Mouse (Mus musculus) neural tube, embryonic 12.5 days (tissue): ENCODE measurements at regions not wholly inside any gene's neighbourhood (a gene's known extent, or its start where the extent isn't known, plus 50 kb on each side); places are given as distances from the start of the nearest gene placed in this dataset.

Source experiments
- ATAC-seq: fragments of 200-750 bp; cut with Nextera tagmentation; 2 replicates; pipeline ENCODE4 v1.8.0; 2017; ENCODE audit warnings: low read depth, mild to moderate bottlenecking, moderate TSS enrichment, moderate library complexity; ENCODE audit not compliant: low FRiP score
- H3K27ac ChIP-seq: fragments of 300-500 bp; sonication (generic); 2 replicates; pipeline ENCODE4 v1.5.1; 2016
- H3K27me3 ChIP-seq: fragments of 300-500 bp; sonication (generic); replicated peaks from 2 replicates; pipeline ENCODE4 v1.6.1; 2016; ENCODE audit warnings: mild to moderate bottlenecking
- H3K36me3 ChIP-seq: fragments of 300-500 bp; sonication (generic); 2 replicates; pipeline ENCODE4 v1.6.1; 2016; ENCODE audit warnings: mild to moderate bottlenecking
- H3K4me1 ChIP-seq: fragments of 300-500 bp; sonication (generic); 2 replicates; pipeline ENCODE4 v1.6.1; 2016
- H3K4me2 ChIP-seq: fragments of 300-500 bp; sonication (generic); replicated peaks from 2 replicates; pipeline ENCODE4 v1.6.1; 2016; ENCODE audit warnings: mild to moderate bottlenecking
- H3K4me3 ChIP-seq: fragments of 300-500 bp; sonication (generic); 2 replicates; pipeline ENCODE4 v1.5.1; 2016
- H3K9ac ChIP-seq: fragments of 300-500 bp; sonication (generic); 2 replicates; pipeline ENCODE4 v1.6.1; 2016; ENCODE audit warnings: mild to moderate bottlenecking
- H3K9me3 ChIP-seq: fragments of 300-500 bp; sonication (generic); 2 replicates; pipeline ENCODE4 v1.6.1; 2016; ENCODE audit warnings: mild to moderate bottlenecking
- WGBS: fragments of 180-500 bp; shearing (Covaris S2); methylation state at CpG from one replicate; pipeline ENCODE4 v1.1.7; 2016; 5-methylcytosine and 5-hydroxymethylcytosine counted together

DNA sequence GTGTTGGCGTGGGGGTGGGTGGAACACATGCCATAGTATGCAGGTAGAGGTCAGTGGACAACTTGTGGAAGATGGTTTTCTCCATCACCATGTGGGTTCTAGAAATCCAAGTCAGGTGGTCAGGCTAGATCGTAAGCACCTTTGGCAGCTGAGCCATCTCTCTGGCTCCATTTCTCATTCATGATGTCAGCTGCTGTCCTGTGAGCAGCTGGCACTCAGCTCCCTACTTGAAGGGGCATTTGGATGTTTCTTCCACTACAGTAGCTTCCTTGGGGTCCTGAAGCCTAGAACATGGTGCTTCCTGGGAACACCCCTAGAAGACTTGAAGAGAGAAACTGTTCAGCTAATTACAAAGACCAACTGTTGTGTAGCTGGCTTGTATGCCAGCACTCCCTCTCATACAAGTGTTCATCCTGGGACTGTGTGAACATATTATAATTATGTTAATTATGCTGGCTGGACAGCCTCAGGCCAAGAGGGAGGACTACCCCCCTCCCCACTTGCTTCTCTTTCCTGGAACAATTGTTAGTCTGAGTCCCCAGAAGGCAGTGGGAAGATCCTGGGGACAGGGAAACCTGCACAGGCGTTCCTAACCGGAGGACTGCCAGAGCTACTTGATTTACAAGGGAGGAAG lies 160.4 kb downstream of the C1d start:
- H3K4me3 ChIP-seq, result no peak overlapping the region
- H3K36me3 ChIP-seq, result no peaks in the 10 kb centered on the region
- no peak overlapping the region for H3K4me2 ChIP-seq
- no peaks in the 10 kb centered on the region; the same call in 1 of the 2 replicates for H3K4me1 ChIP-seq
- peaks cover 6% of the 10 kb centered on the region; the same call in 1 of the 2 replicates for H3K9me3 ChIP-seq
- WGBS, result 58% methylated on average over 4 of the region's 4 CpGs
- no peaks in the 10 kb centered on the region for H3K27me3 ChIP-seq
- no peak overlapping the region for H3K9ac ChIP-seq
- H3K27ac ChIP-seq, result no peak overlapping the region
- no peak for ATAC-seq

DNA sequence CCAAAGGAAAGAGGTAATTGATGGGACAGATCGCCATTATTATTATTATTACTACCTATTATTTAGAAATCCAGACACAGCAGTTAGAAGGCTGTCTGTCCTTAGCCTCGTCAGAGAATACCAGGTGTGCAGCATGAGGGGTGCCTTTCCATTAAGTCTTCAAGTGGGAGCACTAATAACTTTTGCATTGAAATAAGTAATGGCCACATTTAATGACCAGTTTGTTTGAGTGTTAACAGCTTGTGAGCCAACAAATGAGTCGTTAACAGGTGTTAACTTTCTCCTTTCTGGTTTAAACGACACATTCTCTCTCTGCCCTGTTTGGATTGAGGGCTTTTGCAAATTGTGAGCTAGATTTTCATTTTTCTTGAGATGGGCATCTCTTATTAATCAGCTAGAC lies 184.8 kb downstream of the C1d start:
- no peak overlapping the region for H3K27ac ChIP-seq
- WGBS, result 37% methylated on average over 4 of the region's 4 CpGs
- H3K4me1 ChIP-seq, result no peaks in the 10 kb centered on the region
- no peaks in the 10 kb centered on the region for H3K36me3 ChIP-seq
- no peak overlapping the region for H3K4me3 ChIP-seq
- H3K9ac ChIP-seq, result no peak overlapping the region
- no peak overlapping the region for H3K4me2 ChIP-seq
- H3K9me3 ChIP-seq, result no peaks in the 10 kb centered on the region
- H3K27me3 ChIP-seq, result no peaks in the 10 kb centered on the region
- ATAC-seq, result no peak

DNA sequence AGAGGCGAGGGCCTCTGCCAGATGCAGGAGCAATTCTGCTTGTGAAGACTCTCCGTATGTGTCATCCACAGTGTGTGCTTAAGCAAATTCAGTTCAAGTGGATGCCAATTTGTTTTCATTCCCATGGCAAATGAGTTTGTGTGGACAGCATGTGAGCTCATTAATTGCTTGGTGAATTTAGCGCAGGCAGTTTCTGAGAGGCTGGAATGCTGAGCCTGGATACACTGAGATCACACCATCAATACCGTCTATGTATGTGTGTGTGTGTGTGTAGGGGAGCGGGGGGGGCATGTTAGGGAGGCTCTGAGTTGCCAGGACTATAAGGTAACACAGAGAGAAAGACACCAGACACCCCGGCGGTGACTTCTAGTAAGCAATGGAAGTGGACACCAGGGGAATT lies 191.9 kb downstream of the C1d start:
- no peak; the same call in 1 of the 2 replicates for ATAC-seq
- no peak overlapping the region for H3K9ac ChIP-seq
- H3K27ac ChIP-seq, result no peak overlapping the region
- H3K36me3 ChIP-seq, result no peaks in the 10 kb centered on the region
- H3K27me3 ChIP-seq, result no peaks in the 10 kb centered on the region
- 0 out of 2 replicates have a peak, but pooled peaks cover 6% of the 10 kb centered on the region for H3K4me1 ChIP-seq
- no peak overlapping the region for H3K4me3 ChIP-seq
- no peaks in the 10 kb centered on the region for H3K9me3 ChIP-seq
- no peak overlapping the region for H3K4me2 ChIP-seq
- 74% methylated on average over 7 of the region's 7 CpGs for WGBS

GRCm38 (mm10) chr11:17450360-17451045 lies 193.1 kb downstream of the C1d start:
- Histone ChIP-seq H3K4me3 (no peak overlapping the region), H3K9me3 (no peaks in the 10 kb centered on the region), H3K27ac (no peak overlapping the region), H3K36me3 (no peaks in the 10 kb centered on the region), H3K4me1 (0 out of 2 replicates have a peak, but pooled peaks cover 6% of the 10 kb centered on the region), H3K27me3 (no peaks in the 10 kb centered on the region), H3K9ac (no peak overlapping the region), H3K4me2 (no peak overlapping the region)
- 64% methylated on average over 7 of the region's 7 CpGs for WGBS
- ATAC-seq, result peak; percentile 67

DNA sequence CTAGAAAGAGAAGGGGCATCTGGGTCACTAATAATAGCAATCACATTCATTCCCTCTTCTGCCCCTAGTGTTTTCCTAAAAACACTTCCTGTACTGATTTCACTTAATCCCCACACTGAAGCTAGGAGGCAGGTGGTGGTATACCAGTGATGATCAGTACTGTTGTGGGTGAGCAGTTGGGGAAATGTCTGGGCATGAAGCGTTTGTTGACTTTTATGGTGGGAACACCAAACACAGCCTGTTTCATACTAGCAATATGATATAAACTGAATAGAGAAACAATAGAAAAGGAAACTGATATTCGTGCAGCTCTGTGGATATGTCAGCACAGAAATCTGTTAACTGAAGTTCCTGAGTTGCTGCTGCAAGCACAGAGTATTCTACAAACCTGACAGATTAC lies 194.1 kb downstream of the C1d start:
- no peak for ATAC-seq

GRCm38 (mm10) chr11:17453530-17453929 lies 196.2 kb downstream of the C1d start:
- ATAC-seq, result no peak
- no peak overlapping the region for H3K9ac ChIP-seq
- no peaks in the 10 kb centered on the region for H3K36me3 ChIP-seq
- WGBS, result 58% methylated on average over 9 of the region's 9 CpGs
- no peaks in the 10 kb centered on the region for H3K27me3 ChIP-seq
- H3K9me3 ChIP-seq, result no peaks in the 10 kb centered on the region
- no peak overlapping the region for H3K4me2 ChIP-seq
- H3K4me1 ChIP-seq, result 0 out of 2 replicates have a peak, but pooled peaks cover 6% of the 10 kb centered on the region
- H3K27ac ChIP-seq, result no peak overlapping the region
- H3K4me3 ChIP-seq, result no peak overlapping the region

More for the DNA sequence above, 194.1 kb downstream of the C1d start:
- Histone ChIP-seq H3K4me3 (no peak overlapping the region), H3K4me1 (0 out of 2 replicates have a peak, but pooled peaks cover 6% of the 10 kb centered on the region), H3K27ac (no peak overlapping the region), H3K4me2 (no peak overlapping the region), H3K9me3 (no peaks in the 10 kb centered on the region), H3K27me3 (no peaks in the 10 kb centered on the region), H3K9ac (no peak overlapping the region), H3K36me3 (no peaks in the 10 kb centered on the region)
- 93% methylated on average over 2 of the region's 2 CpGs for WGBS

DNA sequence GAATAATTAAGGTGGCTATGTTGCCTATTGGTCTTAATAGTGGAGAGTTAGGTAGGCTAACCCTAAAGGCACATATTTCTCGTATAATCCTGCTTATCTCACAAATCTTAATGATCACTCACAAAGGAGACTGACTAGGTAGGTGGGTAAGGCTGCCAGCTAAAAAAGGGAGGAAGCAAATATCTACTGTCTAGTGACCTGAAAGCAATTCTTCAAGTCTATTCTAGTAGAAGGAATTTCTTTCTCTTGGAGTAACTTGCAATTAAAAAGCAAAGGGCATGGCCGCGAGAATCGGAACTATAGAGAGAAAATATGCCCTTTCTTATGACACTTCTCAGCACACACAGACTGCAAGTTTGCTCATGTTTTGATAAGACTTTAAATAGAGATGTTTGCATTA lies 201.6 kb downstream of the C1d start:
- H3K36me3 ChIP-seq, result no peaks in the 10 kb centered on the region
- ATAC-seq, result no peak
- H3K9me3 ChIP-seq, result no peaks in the 10 kb centered on the region
- no peaks in the 10 kb centered on the region for H3K27me3 ChIP-seq
- no peak overlapping the region for H3K4me2 ChIP-seq
- no peak overlapping the region for H3K9ac ChIP-seq
- no peak overlapping the region for H3K27ac ChIP-seq
- no peak overlapping the region for H3K4me3 ChIP-seq
- H3K4me1 ChIP-seq, result peaks cover 5% of the 10 kb centered on the region
- 48% methylated on average over 4 of the region's 4 CpGs for WGBS

- peak; percentile 54 for ATAC-seq
- Histone ChIP-seq H3K9me3 (no peaks in the 10 kb centered on the region), H3K36me3 (no peaks in the 10 kb centered on the region), H3K4me2 (peak overlapping the region; percentile 46), H3K4me1 (peaks cover 5% of the 10 kb centered on the region), H3K4me3 (no peak overlapping the region), H3K9ac (no peak overlapping the region), H3K27me3 (no peaks in the 10 kb centered on the region), H3K27ac (no peak overlapping the region)
- 17% methylated on average over 11 of the region's 11 CpGs for WGBS
Measured at GRCm38 (mm10) chr11:17460024-17460919, 202.9 kb downstream of the C1d start.

DNA sequence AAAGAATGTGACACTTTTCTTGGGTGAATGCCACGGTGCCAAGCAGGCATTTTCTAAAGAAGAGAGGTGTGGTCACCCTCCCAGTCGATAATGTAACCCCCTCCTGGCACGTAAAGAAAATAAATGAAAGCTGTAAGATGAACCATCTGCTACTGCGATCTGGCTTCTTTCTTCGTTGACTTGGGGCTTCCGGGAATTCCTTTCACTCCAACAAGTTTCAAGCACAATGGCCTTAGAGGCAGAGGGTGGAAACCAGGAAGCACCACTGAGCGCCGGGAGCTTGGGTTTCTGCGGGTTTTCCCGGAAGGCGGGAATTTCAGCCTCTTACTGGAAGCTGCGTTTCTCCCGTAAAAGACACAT lies 203.5 kb downstream of the C1d start:
- H3K4me1 ChIP-seq, result peaks cover 5% of the 10 kb centered on the region
- H3K9me3 ChIP-seq, result no peaks in the 10 kb centered on the region
- H3K4me3 ChIP-seq, result no peak overlapping the region
- H3K4me2 ChIP-seq, result peak overlapping the region; percentile 46
- WGBS, result 13% methylated on average over 13 of the region's 13 CpGs
- no peak overlapping the region for H3K9ac ChIP-seq
- no peaks in the 10 kb centered on the region for H3K36me3 ChIP-seq
- ATAC-seq, result no peak; the same call in 1 of the 2 replicates
- H3K27ac ChIP-seq, result no peak overlapping the region
- H3K27me3 ChIP-seq, result no peaks in the 10 kb centered on the region

DNA sequence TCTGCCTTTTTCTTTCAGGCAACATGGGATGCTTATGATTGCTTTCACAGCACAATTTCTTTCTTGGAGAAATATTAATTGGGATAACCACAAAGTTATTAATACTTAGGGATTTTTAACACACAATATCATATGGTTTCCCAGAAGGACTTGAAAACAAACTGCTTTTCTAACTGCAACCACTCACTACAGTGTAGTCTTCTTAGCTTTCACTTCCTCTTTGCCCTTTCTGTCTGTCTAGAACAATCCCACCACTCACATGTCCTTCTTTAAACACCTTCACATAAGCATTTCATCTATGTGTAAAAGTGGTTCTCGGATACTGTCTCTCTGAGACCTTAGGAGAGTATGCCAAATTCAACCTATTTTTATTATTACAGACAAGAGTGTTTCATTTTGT lies 204.3 kb downstream of the C1d start:
- Histone ChIP-seq H3K4me3 (no peak overlapping the region), H3K27ac (no peak overlapping the region), H3K36me3 (no peaks in the 10 kb centered on the region), H3K9me3 (no peaks in the 10 kb centered on the region), H3K4me1 (peaks cover 5% of the 10 kb centered on the region), H3K9ac (no peak overlapping the region), H3K27me3 (no peaks in the 10 kb centered on the region), H3K4me2 (no peak overlapping the region)
- 93% methylated on average over 1 of the region's 1 CpGs for WGBS
- ATAC-seq, result no peak

DNA sequence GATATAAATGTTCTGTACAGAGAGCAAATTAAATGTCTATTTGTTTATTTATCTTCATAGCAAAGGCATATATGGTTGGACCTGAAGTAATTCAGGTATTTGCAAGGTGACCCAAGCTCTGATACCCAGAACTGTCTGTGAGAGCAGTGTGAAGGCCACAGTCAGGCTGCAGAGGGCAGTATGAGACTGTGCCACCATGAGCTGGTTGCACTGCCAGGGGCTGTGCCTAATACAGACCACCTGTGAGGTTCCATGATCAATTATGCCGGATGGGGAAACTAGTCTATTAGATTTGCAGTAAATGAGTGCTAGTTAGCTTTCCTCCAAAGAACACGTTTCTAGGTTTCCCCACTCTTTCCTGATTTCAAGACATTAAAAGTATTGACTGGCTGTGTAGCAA lies 207.5 kb downstream of the C1d start:
- no peak overlapping the region for H3K27ac ChIP-seq
- H3K27me3 ChIP-seq, result no peaks in the 10 kb centered on the region
- peaks cover 5% of the 10 kb centered on the region for H3K4me1 ChIP-seq
- ATAC-seq, result peak; percentile 67
- no peak overlapping the region for H3K4me2 ChIP-seq
- H3K36me3 ChIP-seq, result no peaks in the 10 kb centered on the region
- H3K4me3 ChIP-seq, result no peak overlapping the region
- H3K9me3 ChIP-seq, result no peaks in the 10 kb centered on the region
- WGBS, result 49% methylated on average over 2 of the region's 2 CpGs
- no peak overlapping the region for H3K9ac ChIP-seq

DNA sequence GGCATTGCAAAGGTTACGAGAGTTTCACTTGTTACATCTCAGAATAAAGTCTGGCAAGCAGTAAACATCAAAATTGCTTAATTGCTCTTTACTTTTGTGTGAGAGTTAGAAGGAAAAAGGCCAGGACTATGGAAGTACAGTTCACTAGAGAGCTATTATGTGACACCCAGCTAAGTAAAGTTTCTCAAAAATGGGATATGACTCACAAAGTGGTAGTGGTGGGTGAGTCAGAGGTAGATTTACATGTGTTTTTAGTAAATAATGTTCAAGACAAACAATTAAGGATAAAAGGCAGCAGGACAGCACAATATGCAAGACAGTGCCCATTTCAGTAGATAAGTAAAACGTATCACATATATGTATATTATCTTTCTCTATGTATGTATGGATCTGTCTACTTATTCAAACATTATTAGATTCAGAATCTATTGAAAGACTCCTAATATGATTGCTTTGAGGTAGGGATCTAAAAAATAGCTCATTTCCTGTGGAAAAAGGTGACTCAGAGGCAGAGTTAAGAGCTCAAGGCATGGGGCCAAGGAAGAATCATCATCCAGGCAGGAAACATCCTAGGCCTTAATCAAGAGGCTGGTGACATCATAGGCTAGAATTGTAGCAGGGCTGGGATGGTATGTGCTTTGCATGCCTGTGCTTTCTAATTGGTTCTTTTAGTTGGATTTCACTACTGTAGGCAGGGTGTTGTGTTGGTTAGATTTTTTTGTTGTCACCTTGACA lies 211.2 kb downstream of the C1d start:
- WGBS, result 95% methylated on average over 2 of the region's 2 CpGs
- ATAC-seq, result no peak
- no peak overlapping the region for H3K9ac ChIP-seq
- H3K27ac ChIP-seq, result no peak overlapping the region
- no peaks in the 10 kb centered on the region for H3K9me3 ChIP-seq
- no peaks in the 10 kb centered on the region for H3K27me3 ChIP-seq
- no peak overlapping the region for H3K4me2 ChIP-seq
- no peak overlapping the region for H3K4me3 ChIP-seq
- H3K4me1 ChIP-seq, result no peaks in the 10 kb centered on the region
- no peaks in the 10 kb centered on the region for H3K36me3 ChIP-seq
